Mouse (Mus musculus) mouse trophoblast stem cell (cell line): ENCODE results near the gene Stx3.

ENCODE experiments used
- in situ Hi-C, 2 experiments: fragments of 300-500 bp; cut with MseI, MboI; formaldehyde crosslinking; loops; 2 replicates in 1 of 2; 3 replicates in 1 of 2; pipeline ENCODE4 v1.15.1; 2025

Stx3 gene

DNA sequence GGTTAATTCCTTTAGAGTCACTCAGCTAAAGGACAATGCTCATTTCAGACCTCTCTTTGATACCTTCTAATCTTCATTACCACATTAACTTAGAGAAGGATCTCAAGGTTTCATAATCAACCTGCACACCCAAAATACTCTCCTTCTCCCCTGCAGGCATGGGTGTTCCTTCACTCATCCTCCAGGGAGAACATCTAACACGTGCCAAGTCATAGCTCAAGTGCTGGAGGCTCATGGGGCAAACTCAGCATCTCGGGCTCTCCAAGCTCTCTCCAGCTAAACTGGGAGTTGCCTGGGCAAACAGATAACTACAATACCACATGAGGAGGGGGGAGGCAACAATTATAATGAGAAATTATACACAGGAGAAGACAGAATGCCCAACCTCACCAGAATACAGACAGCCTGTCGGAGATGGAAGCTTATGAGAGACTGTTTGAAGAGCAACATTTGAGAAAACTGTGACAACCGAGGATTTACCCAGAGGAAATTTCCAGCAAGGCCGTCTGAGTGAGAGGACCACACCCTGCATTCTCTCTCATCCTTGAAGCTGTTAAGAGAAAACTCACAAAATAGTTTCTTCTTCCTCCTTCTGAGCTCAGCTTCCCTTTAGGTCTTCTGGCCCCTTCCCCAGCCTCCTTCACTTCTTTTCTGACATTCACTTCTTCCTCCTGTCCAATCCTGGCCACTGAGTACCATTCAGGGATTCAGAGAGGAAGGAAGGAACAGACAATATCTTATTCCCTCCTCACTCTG, 9.0 kb downstream of the Stx3 start:
- in situ Hi-C loops, result loop anchor here in 1 of 2 experiments (10.0 kb wide), 1 partner anchor 105 kb away; the partner anchor contains the start of gene Patl1

DNA sequence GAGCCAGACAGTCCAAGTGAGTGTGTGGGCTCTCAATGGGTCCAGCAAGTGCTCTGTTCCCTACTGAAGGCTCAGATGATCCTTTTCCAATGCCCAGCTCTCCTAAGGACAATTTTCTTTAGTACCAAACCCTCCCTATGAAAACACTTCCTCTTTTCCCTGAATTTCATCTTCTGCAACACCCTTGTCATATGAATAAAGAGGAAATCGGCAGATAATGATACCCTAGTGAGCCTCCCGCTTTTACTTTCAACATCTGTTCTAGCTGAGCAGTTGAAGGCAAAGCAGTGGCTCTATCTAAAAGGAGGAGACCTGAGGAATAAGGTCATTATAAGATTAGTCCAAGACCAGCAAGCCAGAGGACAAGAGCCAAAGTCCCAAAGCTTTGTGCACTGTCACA, 10.8 kb downstream of the Stx3 start:
- in situ Hi-C loops, result no loop called here

DNA sequence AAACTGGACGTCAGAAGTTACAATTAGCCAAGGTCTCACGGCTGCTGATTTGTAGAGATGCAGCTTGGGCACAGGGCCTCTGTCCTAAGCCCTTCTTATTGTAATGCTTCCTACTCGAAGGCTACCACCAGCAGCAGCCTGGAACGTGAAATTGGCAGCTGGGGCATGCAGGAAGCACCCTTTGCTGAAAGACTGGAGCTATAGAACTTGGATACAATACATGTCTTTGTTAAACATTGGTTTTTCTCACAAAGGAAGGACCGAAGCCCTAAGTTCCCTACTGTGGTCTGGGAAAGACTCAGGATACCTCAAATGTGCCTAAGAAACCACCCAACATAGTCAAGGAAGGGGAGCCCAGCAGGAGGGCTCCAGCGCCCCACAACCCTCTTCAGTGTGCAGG, 11.4 kb downstream of the Stx3 start:
- in situ Hi-C loops, result no loop called here

DNA sequence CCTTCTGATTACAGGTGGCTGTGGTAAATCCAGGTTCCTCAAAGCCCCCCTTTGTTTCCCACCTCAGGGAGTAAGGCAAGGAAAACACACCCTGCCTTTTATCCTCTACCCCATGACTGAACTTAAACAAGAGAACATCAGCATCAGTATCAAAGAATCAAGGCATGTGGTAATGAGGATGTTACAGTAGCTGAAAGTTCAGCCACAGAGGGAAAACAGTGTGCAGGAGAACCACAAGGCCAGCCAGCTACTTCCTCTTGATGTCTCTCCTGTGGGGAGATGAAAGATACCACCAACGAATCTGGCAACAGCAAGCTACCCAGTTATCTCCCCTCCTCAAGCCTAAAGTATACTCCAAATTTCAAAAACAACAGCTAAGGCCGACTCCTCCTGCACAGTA, 12.0 kb downstream of the Stx3 start:
- in situ Hi-C loops, result no loop called here

DNA sequence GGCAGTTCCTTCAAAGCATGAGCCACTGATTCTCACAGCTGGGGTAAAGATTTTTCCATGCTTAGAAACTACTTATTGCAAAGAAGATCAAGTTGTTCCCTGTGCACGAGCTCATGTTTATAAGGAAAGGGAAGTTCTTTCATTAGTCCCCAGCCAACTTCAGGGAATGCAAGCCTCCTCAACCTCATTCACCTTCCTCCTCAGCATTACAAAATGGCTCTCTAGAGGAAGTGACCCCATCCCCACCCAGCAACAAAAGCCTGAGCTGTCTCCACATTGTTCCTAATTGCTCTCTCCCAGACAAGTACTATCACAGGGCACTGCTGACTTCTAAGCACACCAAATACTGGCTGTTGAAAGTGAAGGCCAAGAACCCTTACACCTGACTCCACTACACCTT, 14.8 kb downstream of the Stx3 start:
- in situ Hi-C loops, result no loop called here

DNA sequence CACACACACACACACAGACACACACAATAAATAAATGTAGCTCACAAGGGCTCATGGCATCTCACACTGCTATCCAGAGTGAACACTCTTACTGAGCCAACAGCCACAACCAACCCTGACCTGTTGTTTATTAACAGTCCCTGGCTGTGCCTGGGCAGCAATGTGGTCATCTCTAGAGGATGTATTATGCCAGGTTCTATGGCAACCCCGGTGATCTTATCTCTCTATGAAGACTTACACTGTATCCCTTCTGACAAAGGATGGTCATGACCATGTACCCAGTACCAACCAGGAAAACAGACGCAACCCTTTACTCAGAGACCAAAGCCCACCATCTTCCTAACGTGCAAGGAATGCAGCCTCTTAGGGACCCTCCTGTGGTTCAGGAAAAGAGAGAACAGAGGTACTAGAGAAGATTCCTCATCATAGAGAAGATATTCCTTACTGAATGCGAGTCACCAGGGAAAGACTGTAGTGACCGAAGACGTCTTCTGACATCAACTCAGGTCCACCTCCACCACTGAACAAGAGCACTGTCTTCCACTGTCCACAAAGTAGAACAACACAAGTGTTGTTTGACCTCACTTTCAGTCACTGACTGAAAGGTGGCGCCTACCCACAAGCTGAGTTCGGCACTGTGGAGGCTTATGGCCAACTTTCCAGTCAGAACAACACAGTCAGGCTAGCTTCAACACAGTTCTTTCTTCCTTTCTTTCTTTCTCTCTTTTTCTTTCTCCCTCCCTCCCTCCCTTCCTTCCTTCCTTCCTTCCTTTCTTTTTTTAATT, 18.5 kb downstream of the Stx3 start:
- in situ Hi-C loops, result no loop called here

DNA sequence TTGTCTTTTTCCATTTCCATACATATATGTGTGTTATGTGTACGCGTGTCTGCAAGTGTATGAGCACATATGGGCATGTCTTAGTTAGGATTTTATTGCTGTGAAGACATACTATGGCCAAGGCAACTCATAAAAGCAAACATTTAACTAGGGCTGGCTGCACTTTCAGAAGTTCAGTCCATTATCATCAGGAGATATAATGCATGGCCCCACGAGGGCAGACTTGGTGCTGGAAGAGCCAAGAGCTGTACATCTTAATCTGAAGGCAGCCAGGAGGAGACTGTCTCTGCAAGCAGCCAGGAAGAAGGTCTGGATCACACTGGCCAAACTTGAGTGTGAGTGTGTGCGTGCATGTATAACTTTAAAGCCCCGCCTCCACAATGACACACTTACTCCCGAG, 24.8 kb downstream of the Stx3 start:
- in situ Hi-C loops, result no loop called here

DNA sequence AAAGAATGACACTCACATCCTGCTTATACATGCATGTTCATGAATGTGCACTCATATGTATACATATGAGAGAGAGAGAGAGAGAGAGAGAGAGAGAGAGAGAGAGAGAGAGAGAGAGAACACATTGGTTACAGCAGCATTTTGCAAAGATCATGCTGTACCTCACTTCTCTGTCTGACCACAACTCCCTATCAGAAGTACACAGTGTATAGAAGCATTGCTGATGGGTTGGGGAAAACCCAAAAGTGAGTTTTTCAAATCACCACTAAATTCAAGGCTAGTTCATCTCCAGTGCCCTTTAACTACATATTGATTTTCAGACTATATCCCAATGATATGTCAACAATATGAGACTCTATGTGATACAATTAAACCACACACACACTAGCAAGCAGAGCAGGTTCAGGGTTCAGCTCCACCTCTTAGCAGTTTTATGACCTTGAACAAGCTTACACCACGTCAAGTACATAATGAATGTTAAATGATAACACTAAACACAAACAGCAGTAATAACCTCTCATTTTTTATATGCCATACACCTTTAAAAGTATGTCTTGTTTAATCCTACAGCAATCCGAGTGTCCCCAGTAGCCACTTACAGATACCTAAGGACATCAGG, 25.4 kb downstream of the Stx3 start:
- in situ Hi-C loops, result no loop called here

DNA sequence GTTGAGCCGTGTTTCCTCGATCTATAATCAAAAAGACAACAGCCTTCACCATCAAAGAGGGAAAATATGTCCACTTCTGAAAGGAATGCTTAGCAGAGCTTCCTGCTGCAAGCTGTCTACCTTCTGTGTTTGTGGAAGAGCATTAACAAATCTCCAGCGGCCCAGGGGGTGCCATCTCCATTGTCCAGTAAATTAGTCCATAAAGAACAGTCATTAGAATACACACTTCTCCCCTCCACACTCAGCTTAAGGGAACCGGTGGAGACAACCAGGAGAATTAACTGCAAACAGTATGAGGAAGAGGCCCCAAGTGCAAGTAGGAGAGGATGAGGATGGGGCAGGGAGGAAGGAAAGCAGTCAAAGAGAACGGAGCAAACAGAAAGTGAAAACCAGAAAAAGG, 27.4 kb downstream of the Stx3 start:
- in situ Hi-C loops, result no loop called here

DNA sequence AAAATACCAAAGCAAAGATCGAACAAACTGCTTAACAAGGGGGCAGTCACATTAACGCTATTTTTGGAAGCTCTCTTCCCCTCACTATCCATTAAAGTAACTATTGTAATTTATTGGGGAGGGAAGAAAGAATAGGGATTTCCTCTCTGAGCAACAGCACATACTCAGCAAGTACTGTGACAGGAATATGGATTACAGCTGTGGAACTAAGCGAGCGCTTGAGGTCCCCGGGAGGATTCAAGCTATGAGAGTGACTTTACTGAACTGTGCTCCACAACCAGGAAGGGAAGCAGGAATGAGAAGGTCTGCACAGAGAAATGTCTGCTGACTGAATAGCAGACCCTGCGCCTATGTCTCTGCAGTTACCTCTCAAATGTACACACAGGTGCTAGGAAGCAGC, 30.3 kb downstream of the Stx3 start:
- in situ Hi-C loops, result no loop called here

DNA sequence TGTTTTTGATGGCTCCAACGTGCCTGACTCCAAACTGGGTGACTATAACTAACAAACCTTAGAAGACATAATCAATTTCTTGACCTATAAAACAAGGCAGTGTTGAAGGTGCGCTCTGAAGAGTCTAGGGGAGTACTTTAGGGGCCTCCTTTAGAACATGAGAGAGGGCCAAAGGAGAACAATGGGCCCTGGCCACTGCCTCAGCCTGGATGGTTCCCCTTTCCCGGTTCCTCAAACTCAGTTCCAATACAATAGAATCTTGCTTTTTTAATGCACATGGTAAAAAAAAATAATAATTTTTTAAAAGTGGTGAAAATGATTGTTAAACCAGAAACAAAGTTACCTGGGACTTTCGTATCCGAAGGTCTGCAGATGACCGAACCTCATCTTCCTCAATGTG, 31.4 kb downstream of the Stx3 start:
- in situ Hi-C loops, result no loop called here

DNA sequence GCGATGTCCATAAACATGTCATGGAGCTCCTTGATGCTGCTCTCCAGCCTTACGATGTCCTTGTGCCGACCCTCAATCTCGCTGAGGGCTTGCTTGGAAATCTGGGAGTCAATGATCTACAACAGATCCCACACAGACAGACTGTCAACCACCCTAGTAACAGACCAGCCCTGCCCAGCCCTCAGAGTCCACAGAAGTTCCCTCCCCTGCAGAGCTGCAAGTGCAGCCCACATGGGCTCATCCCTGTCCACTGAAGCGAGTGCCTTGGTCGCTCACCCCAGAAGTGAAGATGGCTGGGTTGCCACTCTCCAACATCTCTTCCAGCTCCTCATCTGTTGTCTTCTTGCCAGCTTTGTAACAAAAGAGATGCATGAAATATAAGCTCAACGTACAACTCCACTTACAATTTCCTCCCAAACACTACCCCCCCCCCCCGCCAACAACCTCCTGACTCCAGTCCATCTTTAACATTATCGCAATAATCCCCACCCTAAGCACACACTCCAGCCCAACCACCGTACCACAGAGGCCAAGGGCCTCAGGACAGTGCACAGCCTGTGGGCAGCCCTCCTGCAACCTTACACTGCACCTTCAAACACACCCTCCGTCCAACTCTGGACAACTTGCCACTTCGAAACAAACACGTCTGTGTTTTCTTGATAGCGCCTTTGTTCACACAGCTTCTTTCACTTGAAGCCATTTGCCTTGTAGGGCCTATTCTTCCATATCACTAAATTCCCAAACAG, 33.6 kb downstream of the Stx3 start:
- in situ Hi-C loops, result no loop called here

DNA sequence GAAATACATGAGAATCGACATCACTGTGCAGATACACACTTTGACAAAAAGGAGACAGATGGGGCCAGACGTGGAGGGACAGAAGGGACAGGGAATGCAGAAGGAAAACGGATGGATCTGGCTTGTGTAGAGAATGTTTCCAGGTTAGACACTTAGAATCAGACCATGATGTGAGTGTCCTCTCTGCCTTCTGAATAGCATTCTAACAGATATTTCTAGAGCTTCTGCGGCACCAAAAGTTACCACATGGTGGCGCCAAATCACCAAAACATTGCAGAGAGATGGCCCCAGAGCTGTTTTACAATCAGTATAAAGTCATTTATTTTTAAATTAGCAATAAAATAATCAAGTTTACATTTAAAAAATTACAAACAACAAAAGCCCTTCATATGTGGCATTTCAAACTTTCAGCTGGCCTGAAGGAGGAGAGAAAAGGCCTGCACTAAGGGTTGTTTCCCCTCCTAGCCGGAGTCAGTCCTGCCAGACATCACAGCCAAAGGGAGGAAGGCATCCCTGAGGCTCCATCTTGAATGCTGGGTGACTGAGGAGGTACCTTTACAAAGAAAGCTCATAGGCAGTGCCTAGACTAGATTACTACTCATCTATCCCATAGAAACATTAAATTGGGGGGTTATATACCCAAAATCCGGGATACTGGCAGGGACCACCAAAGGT, 41.9 kb downstream of the Stx3 start:
- in situ Hi-C loops, result no loop called here

DNA sequence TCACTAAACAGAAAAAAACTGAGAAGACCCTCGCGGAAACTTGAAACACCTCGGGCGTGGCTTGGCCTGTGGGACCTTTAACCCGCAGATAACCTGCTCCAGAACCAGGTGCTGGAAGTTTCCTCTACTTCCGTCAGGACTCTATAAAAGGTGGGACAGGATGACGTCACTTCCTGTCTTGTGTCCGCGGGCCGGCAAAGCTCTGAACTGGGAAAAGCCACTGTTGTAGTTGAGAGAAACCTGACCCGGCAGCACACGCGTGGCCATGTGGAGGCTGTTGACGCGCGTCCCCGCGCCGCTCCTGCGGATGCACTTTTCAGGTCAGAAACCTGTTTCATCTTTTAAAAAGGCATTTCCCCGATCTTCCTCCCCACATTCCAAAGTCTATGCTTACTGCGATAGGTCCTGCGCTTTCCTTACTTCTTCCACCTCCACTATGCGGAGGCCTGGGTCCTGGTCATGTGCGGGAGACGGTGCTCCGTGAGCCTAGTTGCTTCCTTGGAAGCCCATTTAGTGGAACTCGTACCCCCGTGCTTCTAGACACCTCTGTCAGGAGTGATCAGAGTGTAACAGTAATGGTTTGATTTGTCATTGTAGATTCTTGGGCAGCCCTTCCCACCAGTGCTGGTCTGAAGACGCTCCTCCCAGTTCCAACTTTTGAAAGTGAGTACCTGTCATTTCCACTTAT, 48.9 kb downstream of the Stx3 start, which contains the start of gene Mrpl16:
Mrpl16 (plus strand) TSS at position 187 of the 688 bp plus-strand sequence.
- in situ Hi-C loops, result loop anchor here in 1 of 2 experiments (25.0 kb wide), 1 partner anchor 408 kb away; no protein-coding TSS in a partner anchor

DNA sequence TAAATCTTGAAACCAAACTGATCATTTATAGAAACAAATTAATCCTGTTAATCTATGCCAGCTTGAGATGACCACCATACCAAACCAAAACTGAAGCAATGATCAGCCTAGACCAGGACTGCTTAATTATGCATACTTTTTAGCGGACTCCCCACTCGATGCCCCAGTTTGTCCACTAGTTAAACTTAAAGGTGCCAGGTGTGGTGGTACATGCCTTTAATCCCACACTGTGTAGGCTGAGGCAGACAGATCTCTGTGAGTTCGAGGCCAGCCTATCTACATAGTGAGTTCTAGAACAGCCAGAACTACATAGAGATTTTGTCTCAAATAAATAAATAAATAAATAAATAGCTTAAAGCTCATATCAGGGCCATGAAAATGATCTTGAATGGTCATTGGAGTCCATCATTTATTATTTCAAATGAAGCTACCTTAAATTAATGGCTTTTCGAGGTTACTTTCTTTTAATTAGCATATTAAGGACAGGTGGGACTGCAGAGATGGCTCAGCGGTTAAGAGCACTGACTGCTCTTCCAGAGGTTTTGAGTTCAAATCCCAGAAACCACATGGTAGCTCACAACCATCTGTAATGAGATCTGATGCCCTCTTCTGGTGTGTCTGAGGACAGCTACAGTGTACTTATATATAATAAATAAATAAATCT, 49.8 kb downstream of the Stx3 start:
- in situ Hi-C loops, result loop anchor here (5.0 to 25.0 kb wide), 2 partner anchors 157 to 407 kb away; no protein-coding TSS in a partner anchor

DNA sequence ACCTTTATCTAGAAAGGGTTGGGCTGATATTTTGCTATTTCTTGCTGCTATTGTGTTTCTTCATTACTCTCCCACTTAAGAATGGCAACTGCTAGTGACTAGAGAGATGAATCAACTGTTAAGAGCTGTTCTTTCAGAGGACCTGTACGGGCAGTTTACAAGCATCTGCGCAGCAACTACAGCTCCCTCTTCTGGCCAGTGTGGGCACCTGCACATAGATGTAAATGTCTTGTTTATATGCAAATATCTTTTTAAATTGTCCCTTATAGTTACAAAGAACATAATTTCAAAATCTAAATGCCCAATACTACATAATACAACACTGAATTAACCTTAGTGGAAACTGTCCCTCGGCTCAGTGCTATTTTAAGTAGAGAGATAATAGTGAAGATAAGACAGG, 51.0 kb downstream of the Stx3 start:
- in situ Hi-C loops, result loop anchor here (5.0 to 25.0 kb wide), 2 partner anchors 156 to 406 kb away; no protein-coding TSS in a partner anchor

DNA sequence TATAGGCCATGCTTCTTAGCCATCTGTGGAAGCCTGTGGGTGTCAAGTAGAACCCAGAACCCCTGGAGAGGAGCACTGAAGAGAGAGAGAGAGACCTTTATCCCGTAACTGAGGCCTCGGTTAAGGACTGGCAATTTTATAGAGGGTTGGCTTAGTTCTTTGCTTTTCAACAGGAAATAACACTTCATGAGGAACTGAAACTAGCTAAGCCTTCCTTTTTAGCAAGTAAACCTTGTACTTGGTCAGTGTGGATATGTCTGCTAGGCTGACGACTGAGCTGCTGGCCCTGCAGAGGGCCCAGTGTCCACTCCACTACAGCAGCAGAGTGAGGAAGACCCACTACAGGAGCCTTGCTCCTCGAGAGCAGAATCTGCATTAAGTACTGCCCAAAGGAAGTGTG, 52.8 kb downstream of the Stx3 start:
- in situ Hi-C loops, result loop anchor here (5.0 to 25.0 kb wide), 2 partner anchors 154 to 404 kb away; no protein-coding TSS in a partner anchor

DNA sequence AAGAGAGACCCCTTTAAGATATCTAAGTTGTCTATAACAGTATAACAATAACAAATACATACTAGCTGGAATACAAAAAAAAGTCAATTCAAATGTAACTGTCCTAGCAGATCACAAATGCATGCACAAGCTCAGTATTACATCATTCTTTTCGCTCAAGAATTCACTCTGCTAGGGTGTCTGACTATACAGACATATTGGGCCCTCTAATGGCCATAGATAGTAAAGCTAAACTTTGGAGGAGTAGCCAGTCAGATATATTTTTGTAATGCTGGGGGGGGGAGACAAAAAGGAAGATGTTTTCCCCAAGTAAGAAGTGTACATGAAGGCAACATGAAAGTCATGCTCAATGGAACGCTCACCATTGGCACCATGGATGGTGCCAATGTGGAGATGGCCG, 54.1 kb downstream of the Stx3 start:
- in situ Hi-C loops, result loop anchor here (5.0 to 25.0 kb wide), 2 partner anchors 153 to 403 kb away; no protein-coding TSS in a partner anchor

DNA sequence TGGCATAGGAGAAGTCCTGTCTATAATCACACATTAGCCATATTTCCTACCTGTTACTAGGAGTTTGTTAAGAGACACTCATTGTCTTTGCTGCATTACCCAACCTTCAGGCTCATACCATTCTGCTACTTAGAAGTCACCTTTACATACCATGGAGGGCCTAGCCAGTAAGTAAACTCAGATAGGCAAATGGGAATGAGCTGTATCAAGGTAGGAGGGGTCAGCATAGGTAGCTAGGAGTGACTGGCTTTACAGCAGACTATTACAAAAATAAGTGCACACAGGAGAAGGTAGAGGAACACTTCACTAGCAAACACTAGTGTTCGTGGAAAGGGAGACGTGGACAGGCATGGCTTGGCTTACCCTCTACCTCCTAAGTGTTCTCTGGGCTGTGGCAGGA, 71.9 kb downstream of the Stx3 start, which contains the start of gene Gif:
Gif (plus strand) TSS at position 257 of the 400 bp plus-strand sequence.
- in situ Hi-C loops, result no loop called here

DNA sequence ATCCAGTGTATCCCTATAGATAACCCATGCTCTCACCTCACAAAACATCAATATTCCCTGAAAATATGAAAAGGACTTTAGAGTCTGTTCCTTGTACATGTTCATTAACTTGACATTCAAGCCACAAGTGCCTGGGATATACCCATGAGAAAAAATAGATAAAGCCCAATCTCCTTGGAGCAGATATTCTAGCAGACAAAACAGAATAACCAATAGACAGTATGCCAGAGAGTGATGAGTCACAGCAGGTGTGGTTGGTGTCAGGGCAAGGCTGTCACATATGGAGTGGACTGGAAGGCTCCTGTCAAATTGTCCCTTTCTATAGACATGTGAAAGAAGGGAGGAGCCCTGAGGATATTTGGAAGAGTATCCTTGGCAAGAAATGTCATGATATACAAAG, 73.5 kb downstream of the Stx3 start:
- in situ Hi-C loops, result no loop called here
